Mouse (Mus musculus) adrenal gland, adult 18-20 months (tissue): ENCODE measurements at regions not wholly inside any gene's neighbourhood (a gene's known extent, or its start where the extent isn't known, plus 50 kb on each side); places are given as distances from the start of the nearest gene placed in this dataset.

Experiments used
- microRNA-seq, 2 experiments: library from miRNA; unstranded; fragments of <30 nt; microRNA quantifications; one replicate each; pipeline ENCODE4 v1.2.0; 2021; ENCODE audit warnings: borderline number of aligned reads in 2 of 2

Small RNA genes lying in the stretch of these regions (microRNA-seq; reads per million reads assigned to microRNA genes)
- gene Gm44358: 0 reads per million in 2 experiments
